Mouse (Mus musculus) hindlimb bud, embryonic 11.5 days (tissue): ENCODE data around the gene BC051142.
"Not testable (repeated sequence)": the region's sequence is repeated elsewhere in the genome, so short reads cannot be mapped to it uniquely, and the experiment has no call there.

Source experiments
- DNase-seq: peaks from one replicate; pipeline ENCODE4 v3.0.0-alpha.2; 2012; ENCODE audit warnings: low read depth, low spot score; ENCODE audit errors: extremely low spot score

The BC051142 gene

GRCm38 (mm10) chr17:34497726-34498125, 99.1 kb downstream of the BC051142 start:
- not testable (repeated sequence) for DNase-seq

- DNase-seq: no peak
Observed at GRCm38 (mm10) chr17:34507591-34507990, 109.0 kb downstream of the BC051142 start.
